Mouse (Mus musculus) kidney, adult 8-10 months (tissue): Measurements from ENCODE around the gene Stx11.

Experiments
- DNase-seq, 2 experiments: peaks; one replicate each; pipeline ENCODE4 v3.0.0; 2022

The Stx11 gene

DNA sequence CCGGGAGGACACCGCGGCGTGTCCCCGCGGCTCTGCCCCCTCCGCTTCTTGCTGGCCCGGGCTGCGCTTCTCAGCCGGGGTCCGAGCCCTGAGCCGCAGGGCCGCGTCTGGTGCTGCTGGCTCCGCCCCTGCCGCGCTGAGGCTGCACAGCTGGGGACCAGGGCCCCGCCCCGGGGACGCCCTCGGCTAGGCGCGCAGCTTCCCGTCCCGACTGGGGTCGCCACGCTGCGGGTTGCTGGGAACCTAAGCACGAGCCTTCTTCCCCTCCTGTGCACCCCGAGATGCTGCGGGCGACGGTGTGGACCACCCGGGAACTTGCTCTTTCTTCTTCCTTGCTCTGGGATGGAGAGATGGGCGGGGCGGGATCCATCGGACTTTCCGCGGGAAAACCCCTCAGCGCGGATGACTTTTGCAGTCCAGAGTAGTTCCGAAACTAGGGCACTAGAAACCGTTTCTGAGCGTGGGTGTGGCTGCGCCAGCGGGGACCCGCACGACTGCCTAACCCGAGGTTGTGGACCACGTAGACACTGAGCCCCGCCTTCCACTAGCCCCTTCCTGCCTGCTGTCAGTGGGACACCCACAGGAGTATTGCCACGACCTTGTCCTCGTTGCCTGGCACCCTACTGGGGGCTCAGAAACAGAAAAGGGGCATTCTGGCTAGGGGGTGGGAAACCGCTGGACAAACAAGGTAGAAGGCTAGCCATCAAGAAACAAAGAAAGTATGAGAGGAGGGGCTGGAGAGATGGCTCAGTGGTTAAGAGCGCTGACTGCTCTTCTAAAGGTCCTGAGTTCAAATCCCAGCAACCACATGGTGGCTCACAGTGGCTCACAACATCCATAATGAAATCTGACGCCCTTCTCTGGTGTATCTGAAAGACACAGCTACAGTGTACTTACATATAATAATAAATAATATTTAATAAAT, at the start of gene Stx11:
TSS of gene Stx11 (minus strand) at position 148 of the 925 bp plus-strand sequence.
- peak; percentile 17 to 38 for DNase-seq

DNA sequence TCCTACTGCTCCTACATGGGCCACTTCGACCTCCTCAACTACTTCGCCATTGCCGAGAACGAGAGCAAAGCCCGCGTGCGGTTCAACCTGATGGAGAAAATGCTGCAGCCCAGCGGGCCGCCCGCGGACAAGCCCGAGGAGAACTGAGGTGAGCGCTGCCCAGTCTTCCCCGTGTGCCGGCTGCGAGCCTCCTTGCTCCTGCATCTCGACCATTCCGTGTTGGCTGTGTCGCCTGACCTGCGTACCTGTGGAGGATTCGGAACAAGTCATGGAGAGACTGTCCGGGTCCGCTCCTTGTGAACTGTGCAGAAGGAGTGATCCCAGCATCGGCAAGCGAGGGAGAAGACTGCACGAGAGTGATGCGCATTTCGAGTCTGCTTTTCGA, 44.6 kb upstream of the Stx11 start:
- no peak for DNase-seq

DNA sequence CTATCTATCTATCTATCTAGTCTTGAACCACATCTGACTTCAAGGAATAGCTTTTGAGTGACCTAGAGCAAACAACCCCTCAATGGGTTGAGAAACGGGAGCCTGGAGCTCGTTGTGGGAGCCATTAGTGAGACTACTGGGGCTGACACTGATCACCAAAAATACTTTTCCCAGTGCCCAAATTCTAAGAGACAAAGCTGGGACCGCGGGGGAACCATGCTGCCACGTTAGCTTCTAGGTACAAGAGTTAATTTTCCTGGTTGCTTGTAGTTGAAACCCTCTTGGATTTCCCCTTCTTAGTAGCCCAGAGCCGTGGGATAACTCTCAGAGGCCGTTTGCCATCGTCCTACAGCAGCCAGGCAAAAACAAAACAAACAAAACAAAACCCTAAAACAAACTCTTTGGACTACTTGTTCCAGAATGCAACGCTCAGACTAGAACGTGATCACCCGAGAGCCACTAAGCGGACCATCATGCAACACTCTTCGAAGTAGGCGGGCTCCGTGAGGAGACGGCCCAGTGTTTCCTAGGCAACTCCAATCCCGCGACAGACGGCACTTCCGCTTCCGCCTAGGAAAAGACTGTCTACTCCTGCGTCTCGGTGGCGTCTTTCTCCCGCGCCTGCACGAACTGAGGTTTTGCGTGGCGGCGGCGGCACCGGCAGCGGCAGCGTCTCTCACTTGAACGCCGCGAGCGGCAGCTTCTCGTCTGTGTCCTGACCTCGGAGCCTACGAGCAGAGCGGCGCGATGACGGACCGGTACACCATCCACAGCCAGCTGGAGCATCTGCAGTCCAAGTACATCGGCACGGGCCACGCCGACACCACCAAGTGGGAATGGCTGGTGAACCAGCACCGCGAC, 44.0 kb upstream of the Stx11 start:
- DNase-seq = peak; percentile 95 to 97

DNA sequence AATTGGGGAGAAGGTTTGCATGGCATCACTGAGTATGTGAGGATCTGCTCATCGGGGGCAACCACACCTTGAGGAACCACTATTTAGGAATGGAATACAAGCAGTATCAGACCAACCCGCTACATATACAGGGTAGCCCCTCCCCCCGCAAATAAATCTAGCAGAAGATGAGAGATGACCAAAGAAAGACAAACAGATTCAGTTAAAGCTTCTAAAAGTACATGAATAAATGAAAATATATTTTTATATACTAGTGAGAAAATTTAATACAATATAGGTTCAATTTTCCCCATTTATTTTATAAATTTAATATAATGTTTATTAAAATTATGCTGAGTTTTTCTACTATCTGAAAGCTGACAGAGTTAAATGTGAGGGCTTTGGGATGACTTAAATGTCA, 40.9 kb upstream of the Stx11 start, which contains the start of gene Sf3b5:
TSS of gene Sf3b5 (plus strand) at position 301 of the 400 bp plus-strand sequence.
- DNase-seq = no peak

DNA sequence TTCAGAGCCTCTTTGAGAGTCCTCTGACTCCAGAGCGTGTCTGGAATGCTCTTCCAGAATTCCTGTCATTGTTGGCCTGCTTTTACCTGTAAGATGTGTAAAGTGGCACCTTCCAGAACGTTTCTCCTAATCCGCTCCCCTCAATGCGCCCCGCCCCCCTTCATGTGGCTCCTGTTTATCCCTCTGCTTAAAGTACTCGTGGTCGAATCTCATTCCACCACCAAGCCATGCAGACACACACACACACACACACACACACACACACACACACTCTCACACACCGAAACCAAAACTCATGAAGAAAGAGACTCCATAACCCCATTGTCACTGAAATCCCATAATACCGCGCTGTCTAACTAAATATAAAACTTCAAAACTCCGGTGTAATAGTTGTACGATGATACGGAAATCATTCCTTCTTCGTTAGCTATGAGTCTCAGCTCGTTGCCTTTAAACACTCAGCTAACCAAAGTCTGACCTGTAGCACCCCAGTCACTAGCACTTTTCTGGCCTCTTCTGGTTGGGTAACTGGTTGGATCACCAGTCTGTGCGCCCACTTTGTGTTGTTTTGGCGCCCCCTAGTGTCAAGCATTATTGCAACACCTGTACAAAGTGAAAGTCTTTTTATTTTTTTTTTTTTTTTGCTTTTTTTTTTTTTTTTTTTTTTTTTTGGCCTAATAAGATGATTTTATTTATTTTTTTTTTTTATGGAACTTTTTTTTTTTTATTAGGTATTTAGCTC, 32.8 kb upstream of the Stx11 start:
- peak; percentile 78 to 92 for DNase-seq

DNA sequence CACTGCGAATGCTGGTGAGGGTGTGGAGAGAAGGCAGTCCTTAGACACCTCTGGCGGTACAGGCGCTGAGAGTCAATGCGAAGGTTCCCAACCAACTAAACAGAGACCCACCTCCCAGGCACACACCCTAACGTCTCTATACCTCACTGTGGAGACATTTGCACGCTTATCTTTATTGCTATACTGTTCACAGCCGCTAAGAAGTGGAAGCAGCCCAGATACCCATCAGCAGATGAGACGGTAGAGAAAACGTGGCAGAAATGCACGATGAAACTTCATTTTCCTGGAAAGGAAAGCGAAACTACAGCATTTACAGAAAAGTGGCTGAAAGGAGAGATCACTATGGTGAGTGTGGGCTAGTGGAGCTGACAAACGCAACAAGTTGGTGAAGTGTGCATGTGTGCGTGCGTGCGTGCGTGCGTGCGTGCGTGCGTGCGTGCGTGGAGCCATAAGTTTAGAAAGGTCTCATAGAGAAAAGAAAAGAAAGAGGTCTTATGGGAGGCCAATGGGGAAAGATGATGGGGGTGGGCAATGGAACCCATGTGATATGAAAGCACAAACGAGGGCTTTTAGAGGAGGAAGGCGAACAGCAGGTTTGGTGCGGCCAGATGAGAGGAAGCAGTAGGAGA, 29.4 kb upstream of the Stx11 start:
- DNase-seq = no peak

DNA sequence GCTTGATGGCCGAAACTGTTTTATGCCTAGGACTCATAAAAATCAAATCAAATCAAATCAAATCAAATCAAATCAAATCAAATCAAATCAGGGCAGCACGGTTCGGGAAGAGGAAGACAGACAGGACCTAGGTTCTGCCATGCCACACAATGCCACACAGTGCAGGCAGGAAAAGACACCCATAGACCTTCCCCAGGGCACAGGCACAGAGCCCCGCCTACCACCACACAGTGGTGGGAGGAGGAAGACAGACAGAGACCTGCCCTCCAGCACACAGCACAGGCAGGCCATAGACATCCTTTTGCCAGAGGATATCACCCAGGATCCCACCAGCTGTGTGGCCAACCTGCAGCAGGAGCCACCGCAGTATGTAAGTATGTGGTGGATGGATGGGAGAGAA, 27.9 kb upstream of the Stx11 start:
- DNase-seq = no peak

DNA sequence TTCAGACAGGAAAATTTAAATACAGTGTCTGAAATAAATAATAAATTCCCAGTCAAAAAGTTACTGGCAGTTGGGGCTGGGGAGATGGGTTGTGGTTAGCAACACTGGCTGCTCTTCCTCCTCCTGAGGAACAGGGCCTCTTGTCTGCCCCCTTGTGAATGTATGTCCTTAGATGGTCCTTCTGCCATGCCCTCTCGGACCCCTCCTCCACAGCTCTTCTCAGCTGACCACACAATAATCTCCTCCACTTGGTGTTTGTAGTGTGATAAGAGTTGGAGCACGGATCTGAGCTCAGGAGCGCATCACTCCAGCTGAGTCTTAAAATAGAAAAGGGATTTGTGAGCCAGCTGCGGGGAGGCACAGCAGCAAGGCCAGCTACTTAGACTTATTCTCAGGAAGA, 22.8 kb upstream of the Stx11 start:
- DNase-seq = no peak

DNA sequence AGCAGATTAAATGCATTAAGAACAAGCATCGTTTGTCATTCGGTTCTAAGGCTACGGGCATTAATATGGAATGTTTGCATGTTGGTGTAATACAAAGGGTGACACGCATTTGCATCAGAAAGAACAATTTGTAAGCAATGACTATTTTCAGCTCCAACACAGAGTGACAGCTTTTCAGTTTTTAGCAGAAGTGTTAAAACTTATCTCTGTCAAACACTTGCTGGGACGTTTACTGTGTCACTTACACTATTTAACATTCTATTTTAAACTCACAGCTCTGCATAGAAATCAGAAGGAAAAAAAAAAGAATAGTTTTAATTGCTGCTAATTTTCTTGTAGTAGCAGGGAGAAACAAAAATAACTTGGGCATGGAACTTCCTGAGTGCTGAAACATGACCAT, 22.4 kb upstream of the Stx11 start:
- DNase-seq = no peak

DNA sequence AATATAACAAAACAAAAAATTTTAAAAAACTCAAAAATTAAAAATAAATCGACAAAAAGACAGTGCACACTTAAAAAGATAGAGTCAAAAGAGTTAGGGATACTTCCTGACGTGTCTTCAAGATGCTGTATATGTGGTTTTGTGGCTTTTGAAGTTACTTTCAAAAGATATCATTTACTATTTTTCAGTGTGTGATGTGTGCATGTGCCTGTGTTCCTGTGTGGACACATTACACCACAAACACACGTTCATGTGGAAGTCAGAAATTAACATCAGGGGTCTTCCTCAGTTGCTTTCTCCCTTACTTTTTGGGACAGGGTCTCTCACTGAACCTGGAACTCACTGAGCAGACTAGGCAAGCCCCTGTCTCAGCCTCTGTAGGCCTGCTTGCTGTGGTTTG, 20.9 kb upstream of the Stx11 start:
- DNase-seq = no peak

DNA sequence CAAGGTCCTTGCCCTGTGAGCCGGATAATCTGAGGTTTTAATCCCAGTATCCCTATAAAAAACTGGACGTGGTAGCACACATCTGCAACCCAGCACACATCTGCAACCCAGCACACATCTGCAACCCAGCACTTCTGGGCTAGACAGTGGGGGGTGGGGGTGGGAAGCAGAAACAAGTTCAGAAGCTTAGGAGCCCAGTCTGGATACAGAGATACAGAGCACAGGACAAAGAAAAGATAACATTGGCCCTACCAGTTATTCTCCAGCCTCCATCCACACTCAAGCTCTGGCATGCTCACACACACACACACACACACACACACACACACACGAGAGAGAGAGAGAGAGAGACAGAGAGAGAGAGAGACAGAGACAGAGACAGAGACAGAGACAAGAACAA, 19.4 kb upstream of the Stx11 start:
- no peak for DNase-seq

DNA sequence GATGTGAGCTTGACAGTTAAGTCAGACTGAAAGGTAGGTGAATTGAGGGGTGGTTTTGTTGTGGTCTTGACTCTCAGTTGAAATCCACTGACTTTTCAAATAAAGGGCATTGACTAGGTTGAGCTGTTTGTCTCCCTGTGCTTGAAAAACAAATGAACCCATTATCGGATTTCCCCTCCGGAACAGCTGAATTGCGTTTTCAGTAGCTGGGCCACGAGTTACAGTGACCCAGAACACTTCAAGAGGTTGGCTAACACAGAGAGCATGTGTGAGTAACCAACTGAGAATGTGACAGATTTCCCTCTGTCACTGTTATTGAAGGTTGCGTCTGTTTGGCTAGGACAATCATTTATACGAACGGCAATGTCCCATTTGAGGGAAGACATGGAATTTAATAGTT, 17.0 kb upstream of the Stx11 start:
- DNase-seq = peak in 1 of 2 experiments; percentile 25

DNA sequence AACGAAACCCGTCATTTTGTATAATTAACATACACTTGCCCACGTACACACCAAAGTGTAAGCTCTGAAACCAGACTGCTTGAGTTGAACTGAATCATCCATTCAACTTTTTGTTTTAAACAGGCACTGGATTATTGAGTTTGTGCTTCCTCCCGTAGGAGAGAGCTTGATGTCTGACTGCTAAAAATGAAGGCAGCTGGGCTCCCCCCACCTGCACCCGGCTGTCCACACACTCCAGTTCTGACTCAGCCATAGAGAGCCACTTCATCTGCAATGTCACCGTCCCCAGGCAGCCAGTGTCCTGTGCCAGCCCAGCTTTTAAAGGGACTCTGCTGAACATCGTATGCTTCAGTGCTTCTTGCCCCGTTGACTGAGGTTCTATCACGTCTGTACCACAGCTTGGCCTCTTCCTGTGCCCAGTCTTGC, 13.7 kb upstream of the Stx11 start:
- DNase-seq = no peak

DNA sequence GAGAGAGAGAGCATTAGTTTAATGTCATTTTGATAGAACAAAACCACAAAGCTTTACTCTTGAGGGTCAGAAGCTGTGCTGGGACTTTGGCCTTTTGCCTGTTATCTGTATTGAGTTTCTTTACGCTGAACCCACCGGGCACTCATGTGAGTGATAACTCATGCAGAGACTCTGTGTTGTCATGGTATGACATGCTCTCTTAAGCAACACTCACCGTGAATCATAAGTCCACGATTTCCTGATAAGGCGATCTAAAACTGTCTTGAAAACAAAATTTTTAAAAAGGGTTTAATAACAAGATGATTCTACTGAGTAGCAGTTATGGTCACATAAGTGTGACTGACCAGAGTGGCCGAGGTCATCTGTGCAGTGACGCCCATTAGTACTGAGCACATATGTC, 12.5 kb upstream of the Stx11 start:
- DNase-seq = no peak

DNA sequence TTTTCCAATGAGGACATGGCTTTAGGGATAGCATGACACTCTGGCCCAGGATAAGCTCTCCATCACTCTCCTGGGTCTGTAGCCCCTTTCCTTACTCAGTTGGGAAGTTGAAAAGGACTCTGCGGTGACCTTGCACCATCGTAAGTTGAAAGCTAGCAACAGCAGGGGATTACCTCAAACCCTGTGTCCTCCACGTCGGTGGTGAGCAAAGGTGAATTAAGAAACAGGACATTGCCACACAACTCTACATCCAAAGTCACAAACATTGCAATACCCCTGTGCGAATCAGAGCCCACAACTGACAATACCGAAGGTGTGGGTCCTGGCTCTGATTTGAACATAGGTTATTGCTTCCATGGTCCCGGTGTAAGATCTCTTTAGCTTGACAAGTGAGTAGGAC, 11.9 kb upstream of the Stx11 start:
- DNase-seq = no peak

DNA sequence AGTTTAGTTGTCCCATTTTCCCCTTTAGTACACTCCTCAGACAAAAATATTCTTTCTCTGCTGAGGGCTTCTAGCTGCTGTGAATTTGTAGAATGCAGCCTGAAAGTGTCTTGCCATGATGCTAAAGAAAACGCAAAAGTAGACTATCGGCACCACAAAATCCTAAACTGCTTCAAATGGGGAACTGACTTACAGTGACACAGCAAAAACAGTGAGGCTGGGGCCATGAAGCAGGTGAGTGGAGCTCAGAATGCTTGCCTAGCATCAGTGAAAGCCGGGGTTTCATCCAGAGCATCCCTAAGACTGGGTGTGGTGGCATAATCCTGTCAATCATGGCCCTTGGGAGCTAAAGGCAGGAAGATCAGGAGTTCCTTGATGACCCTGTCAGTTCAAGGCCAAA, 11.4 kb upstream of the Stx11 start:
- DNase-seq = no peak

DNA sequence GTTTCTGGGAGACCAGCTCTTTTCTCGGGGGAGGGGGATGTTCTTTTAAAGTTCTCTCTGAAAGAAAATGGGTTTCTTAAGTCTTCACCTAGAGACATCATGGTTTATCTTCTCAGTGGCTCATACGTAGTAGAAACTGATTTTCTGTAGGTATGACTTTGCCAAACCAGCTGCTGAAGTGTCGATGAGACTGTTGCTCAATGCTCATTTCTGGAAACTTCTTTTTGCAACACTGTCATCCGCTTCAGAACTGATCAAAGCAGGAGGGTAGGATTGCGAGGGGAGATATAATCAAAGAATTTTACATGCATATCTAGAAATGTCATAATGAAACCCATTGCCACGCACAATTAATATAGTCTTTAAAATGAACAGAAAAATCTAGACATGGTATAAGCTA, 10.5 kb upstream of the Stx11 start:
- no peak for DNase-seq

DNA sequence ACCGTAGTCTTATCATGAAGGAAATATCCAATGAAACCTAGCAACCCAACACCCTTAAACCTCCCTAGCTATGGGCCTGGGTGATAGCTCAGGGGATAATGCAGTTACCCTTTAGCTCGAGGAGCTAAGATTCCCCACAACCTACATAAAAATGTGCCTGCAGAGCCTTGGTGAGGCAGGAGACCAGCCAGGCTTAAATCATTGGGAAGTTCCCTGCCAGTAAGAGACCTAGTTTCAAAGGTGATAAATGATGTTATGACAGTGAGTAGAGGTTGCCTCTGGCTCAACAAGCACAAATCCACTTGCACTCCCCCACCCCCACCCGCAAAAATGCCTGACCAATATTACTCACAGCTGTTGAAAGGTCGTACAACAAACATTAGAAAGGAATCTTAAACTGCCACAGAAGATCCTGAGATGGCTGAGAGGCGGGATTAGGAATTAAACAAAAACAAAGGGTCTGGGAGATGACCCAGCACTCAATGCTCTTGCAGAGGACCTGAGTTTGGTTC, 1.6 kb upstream of the Stx11 start:
- DNase-seq = no peak

DNA sequence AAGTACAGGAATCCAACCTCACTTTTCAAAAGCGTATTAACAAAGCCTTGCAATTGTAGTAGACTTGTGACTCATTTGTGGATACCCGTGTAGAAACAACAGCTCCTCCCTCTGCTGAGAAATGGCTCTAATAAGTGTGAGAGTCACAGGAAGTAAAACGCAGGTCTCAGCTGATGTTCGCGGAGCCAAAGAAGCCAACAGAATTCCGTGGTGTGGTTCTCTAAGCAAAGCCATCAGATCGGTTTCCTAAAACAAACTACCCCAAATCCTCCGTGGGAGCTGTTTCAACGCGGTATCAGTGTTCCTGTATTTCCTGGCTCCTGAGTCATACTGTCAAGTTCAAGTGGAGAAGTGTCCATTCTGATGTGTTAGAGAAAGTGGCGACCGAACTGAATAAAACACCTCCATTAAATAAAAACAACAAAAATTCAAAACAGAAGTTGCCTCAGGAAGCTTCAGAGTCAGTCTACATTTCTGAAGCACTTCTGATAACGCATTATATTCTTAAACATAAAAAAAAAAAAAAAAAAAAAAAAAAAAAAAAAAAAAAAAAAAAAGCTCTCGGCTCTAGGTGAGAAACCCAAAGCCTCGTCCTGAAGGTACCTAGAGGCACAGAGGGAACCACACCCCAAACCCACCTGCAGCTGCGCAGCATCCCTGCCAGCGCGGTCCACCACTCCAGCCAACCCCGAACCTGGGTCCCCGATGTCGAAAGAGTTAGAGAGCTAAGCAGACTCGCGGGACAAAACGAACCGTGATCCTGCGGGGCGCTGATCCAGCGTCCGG, 543 bp downstream of the Stx11 start:
- DNase-seq = no peak

DNA sequence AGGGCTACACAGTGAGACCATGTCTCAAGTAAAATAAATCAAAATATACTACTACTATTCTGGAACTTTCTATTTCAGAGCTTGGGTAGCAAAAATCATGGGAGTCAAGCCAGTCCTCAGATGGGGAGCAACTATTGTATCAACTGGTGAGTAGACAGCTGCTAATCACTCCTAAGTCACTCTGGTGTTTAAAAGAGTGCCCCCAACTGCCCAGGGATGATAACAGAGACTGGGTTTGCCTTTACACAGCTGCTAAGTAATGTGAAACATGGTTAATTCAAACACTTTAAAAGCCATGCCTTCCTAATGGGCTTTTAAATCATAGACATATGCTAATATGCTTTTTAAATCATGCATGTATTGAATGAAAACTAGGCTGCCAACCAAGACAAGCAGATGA, 1.9 kb downstream of the Stx11 start:
- no peak for DNase-seq

DNA sequence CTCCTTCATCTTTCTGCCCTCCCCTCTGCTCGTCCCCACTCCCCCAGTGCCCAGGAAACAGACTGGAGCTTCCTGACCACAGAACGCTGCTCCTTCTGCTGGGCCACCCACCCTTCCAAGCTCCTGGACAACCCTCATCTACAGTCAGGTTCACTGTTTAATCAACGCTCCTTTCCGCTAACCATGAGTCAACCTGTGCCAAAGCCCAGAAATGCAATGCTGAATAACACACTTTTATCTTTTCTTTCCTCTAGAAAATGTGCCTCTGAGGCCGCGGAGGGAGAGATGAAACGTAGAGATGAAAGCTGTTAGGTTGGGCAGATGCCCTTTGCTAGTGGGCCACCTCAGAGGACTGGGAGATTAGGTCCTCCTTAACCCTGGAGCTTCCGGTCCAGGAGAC, 2.6 kb downstream of the Stx11 start:
- DNase-seq = no peak

DNA sequence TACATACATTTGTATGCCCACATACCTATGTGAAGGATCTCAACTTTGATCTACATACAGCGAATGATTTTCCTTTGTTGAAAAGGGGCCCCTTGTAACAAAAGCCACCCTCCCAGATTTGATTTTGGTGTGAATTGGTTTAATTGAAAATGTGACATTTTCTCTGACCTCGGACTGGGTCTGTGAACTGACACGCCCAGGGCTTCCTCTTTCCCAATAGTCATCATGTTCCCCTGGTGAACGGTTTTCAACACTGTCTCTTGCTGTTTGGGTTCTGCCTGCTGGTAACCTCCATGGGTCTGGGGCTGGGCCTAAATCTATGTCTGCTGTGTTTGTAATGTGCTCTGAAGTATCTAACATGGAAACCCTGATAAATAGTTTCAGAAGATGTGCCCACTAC, 6.8 kb downstream of the Stx11 start:
- DNase-seq = no peak
